Mouse (Mus musculus) forebrain, postnatal 0 days (tissue): ENCODE measurements around the gene Scn2a. TPM values are rescaled to one million over a fixed set of nuclear protein-coding genes. Genes with fewer than 3 reads are reported as not detected.

Experiments used
- ATAC-seq: fragments of 200-750 bp; cut with Nextera tagmentation; 2 replicates; pipeline ENCODE4 v1.8.0; 2017; ENCODE audit warnings: mild to moderate bottlenecking, moderate library complexity
- DNase-seq: peaks from one replicate; pipeline ENCODE4 v3.0.0-alpha.2; 2015
- H3K27ac ChIP-seq: fragments of 300-500 bp; sonication (generic); 2 replicates; pipeline ENCODE4 v1.5.1; 2014; ENCODE audit warnings: low read depth, mild to moderate bottlenecking, antibody characterized with exemption, low read length, moderate library complexity, mixed read lengths
- H3K27me3 ChIP-seq: fragments of 300-500 bp; sonication (generic); 2 replicates; pipeline ENCODE4 v1.6.1; 2014; ENCODE audit warnings: mild to moderate bottlenecking, low read length, mixed read lengths; ENCODE audit not compliant: insufficient read depth
- H3K36me3 ChIP-seq: fragments of 300-500 bp; sonication (generic); 2 replicates; pipeline ENCODE4 v1.6.1; 2014; ENCODE audit warnings: mild to moderate bottlenecking, moderate library complexity; ENCODE audit not compliant: insufficient read depth
- H3K4me1 ChIP-seq: fragments of 300-500 bp; sonication (generic); 2 replicates; pipeline ENCODE4 v1.6.1; 2014; ENCODE audit warnings: antibody characterized with exemption; ENCODE audit not compliant: insufficient read depth
- H3K4me2 ChIP-seq: fragments of 300-500 bp; sonication (generic); 2 replicates; pipeline ENCODE4 v1.6.1; 2014; ENCODE audit warnings: low read depth, mild to moderate bottlenecking, moderate library complexity
- H3K4me3 ChIP-seq: fragments of 300-500 bp; sonication (generic); 2 replicates; pipeline ENCODE4 v1.5.1; 2014; ENCODE audit warnings: low read depth, low read length, mixed read lengths
- H3K9ac ChIP-seq: fragments of 300-500 bp; sonication (generic); 2 replicates; pipeline ENCODE4 v1.6.1; 2014; ENCODE audit warnings: mild to moderate bottlenecking
- H3K9me3 ChIP-seq: fragments of 300-500 bp; sonication (generic); 2 replicates; pipeline ENCODE4 v1.6.1; 2016; ENCODE audit warnings: low read length
- CTCF ChIP-seq: sonication (generic); IDR thresholded peaks from 2 replicates; pipeline ENCODE4 v1.5.1; 2016; ENCODE audit warnings: antibody characterized with exemption, control low read depth, low read depth
- WGBS: fragments of 180-500 bp; shearing (Covaris S2); extraction: QIAGEN DNeasy Blood & Tissue Kit; methylation state at CpG from one replicate; pipeline ENCODE4 v1.1.7; 2014; 5-methylcytosine and 5-hydroxymethylcytosine counted together
- polyA plus RNA-seq: library from polyadenylated mRNA; unstranded; fragments of >200 nt; fragmentation: Nextera tagmentation; extraction: Ambion mirVana; gene quantifications from 2 replicates; pipeline ENCODE4 v1.2.1, GENCODE M21; 2015
- total RNA-seq: library from RNA; depleted of rRNA; stranded (reverse); fragments of >200 nt; gene quantifications from 2 replicates; pipeline ENCODE4 v1.2.3, GENCODE M21; 2014

Gene Scn2a
- total and polyA plus RNA-seq, 2 experiments from 2014 or later: 50.1 to 101 TPM

- no peak overlapping the region for H3K27ac ChIP-seq
- H3K4me3 ChIP-seq: no peak overlapping the region
- H3K36me3 ChIP-seq: peaks cover 15% of the 10 kb centered on the region
- TF ChIP-seq CTCF: no peak
- no peak overlapping the region for H3K9ac ChIP-seq
- H3K4me2 ChIP-seq: no peak overlapping the region
- whole genome bisulfite sequencing: 76% methylated on average over 7 of the region's 7 CpGs
- H3K9me3 ChIP-seq: no peaks in the 10 kb centered on the region
- DNase-seq (no peak), ATAC-seq (no peak)
- H3K27me3 ChIP-seq: no peaks in the 10 kb centered on the region
- no peaks in the 10 kb centered on the region for H3K4me1 ChIP-seq
These were observed 74.5 kb downstream of the Scn2a start for GRCm38 (mm10) chr2:65695061-65695460.

GRCm38 (mm10) chr2:65700246-65700645 is 79.7 kb downstream of the Scn2a start:
- WGBS: 92% methylated on average over 1 of the region's 1 CpGs
- TF ChIP-seq CTCF: no peak

DNA sequence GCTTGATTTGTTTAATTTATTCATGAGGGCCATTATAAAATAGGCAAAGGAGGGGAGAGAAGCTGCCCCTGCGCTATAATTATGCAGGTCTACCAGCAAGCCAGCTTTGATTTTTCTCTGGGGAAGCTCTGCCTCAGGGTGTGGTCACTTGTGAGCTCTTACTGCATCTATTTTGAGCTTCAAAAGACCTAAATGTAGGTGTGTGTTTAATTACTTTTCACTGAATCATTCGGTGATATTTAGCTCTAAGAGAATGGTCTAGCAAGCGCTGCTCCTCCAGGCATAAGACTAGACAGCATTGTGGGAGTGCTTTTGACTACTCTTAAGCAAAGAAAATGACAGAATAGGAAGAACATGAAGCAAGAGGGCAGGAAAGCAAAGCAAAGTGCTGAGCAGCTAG is 80.6 kb downstream of the Scn2a start:
- H3K4me3 ChIP-seq: no peak overlapping the region
- H3K4me1 ChIP-seq: no peaks in the 10 kb centered on the region
- 84% methylated on average over 3 of the region's 3 CpGs for WGBS
- peaks cover 27% of the 10 kb centered on the region for H3K36me3 ChIP-seq
- no peaks in the 10 kb centered on the region for H3K9me3 ChIP-seq
- DNase-seq (no peak), ATAC-seq (no peak)
- no peaks in the 10 kb centered on the region for H3K27me3 ChIP-seq
- H3K9ac ChIP-seq: no peak overlapping the region
- H3K27ac ChIP-seq: no peak overlapping the region
- TF ChIP-seq CTCF: no peak
- no peak overlapping the region for H3K4me2 ChIP-seq

More at GRCm38 (mm10) chr2:65700246-65700645, 79.7 kb downstream of the Scn2a start:
- H3K27me3 ChIP-seq: no peaks in the 10 kb centered on the region
- no peaks in the 10 kb centered on the region for H3K4me1 ChIP-seq
- no peak overlapping the region for H3K9ac ChIP-seq
- DNase-seq (no peak), ATAC-seq (no peak)
- peaks cover 24% of the 10 kb centered on the region for H3K36me3 ChIP-seq
- no peak overlapping the region for H3K4me2 ChIP-seq
- H3K27ac ChIP-seq: no peak overlapping the region
- no peaks in the 10 kb centered on the region for H3K9me3 ChIP-seq
- H3K4me3 ChIP-seq: no peak overlapping the region

- Histone ChIP-seq H3K4me2 (no peak overlapping the region), H3K9me3 (no peaks in the 10 kb centered on the region), H3K4me3 (no peak overlapping the region), H3K27me3 (no peaks in the 10 kb centered on the region), H3K27ac (no peak overlapping the region), H3K36me3 (peaks cover 4% of the 10 kb centered on the region), H3K4me1 (no peaks in the 10 kb centered on the region), H3K9ac (no peak overlapping the region)
- no peak for TF ChIP-seq CTCF
- ATAC-seq (no peak), DNase-seq (no peak)
- 94% methylated on average over 6 of the region's 6 CpGs for WGBS
These were observed 101.7 kb downstream of the Scn2a start for GRCm38 (mm10) chr2:65722219-65722800.

GRCm38 (mm10) chr2:65745400-65745799 is 124.8 kb downstream of the Scn2a start:
- Histone ChIP-seq H3K27me3 (no peaks in the 10 kb centered on the region), H3K9me3 (no peaks in the 10 kb centered on the region), H3K4me3 (no peak overlapping the region), H3K27ac (no peak overlapping the region), H3K9ac (no peak overlapping the region), H3K4me2 (no peak overlapping the region), H3K36me3 (peaks cover 15% of the 10 kb centered on the region), H3K4me1 (no peaks in the 10 kb centered on the region)
- 76% methylated on average over 5 of the region's 5 CpGs for WGBS
- DNase-seq: no peak
- no peak for ATAC-seq
- TF ChIP-seq CTCF: no peak

DNA sequence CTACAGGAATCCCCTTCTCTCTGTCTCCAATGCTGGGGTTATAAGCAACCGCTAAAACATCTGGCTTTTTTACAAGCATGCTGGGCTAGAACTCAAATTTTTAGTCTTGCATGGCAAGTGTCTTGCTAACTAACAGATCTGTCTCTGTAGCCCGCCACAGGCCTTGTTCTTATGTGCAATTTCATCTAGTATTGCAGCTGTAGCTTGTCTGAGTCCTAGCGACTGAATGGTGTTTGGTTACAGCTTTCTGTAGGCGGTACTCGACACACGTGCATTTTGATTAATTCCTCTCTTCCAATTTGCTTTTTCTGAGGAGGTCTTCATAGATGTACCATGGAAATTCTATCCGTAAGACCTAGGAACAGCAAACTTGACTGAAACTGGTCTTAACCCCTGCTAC is 161.9 kb downstream of the Scn2a start:
- WGBS: 77% methylated on average over 7 of the region's 7 CpGs
- DNase-seq: no peak
- H3K27me3 ChIP-seq: no peaks in the 10 kb centered on the region

GRCm38 (mm10) chr2:65783392-65783791 is 162.8 kb downstream of the Scn2a start:
- WGBS: 81% methylated on average over 2 of the region's 2 CpGs
- TF ChIP-seq CTCF: no peak
- DNase-seq: no peak
- Histone ChIP-seq H3K27ac (no peak overlapping the region), H3K36me3 (no peaks in the 10 kb centered on the region), H3K4me1 (no peaks in the 10 kb centered on the region), H3K4me3 (no peak overlapping the region), H3K27me3 (no peaks in the 10 kb centered on the region), H3K9me3 (no peaks in the 10 kb centered on the region), H3K9ac (no peak overlapping the region), H3K4me2 (no peak overlapping the region)
- no peak for ATAC-seq

More for the DNA sequence above, 161.9 kb downstream of the Scn2a start:
- no peak for ATAC-seq
- no peak overlapping the region for H3K27ac ChIP-seq
- no peaks in the 10 kb centered on the region for H3K36me3 ChIP-seq
- no peak overlapping the region for H3K4me2 ChIP-seq
- H3K4me3 ChIP-seq: no peak overlapping the region
- H3K9me3 ChIP-seq: no peaks in the 10 kb centered on the region
- H3K9ac ChIP-seq: no peak overlapping the region
- no peak for TF ChIP-seq CTCF
- no peaks in the 10 kb centered on the region for H3K4me1 ChIP-seq
